Mouse (Mus musculus) ES-E14 (cell line): ENCODE data around the gene Spin2d.
"Not testable (repeated sequence)": the region's sequence is repeated elsewhere in the genome, so short reads cannot be mapped to it uniquely, and the experiment has no call there.

Experiments used
- CHD2 ChIP-seq: IDR thresholded peaks from 2 replicates; pipeline ENCODE4 v1.6.1; 2014; ENCODE audit warnings: mild to moderate bottlenecking, low read depth, low read length, inconsistent platforms
- HCFC1 ChIP-seq: IDR thresholded peaks from 2 replicates; pipeline ENCODE4 v1.6.1; 2012; ENCODE audit warnings: low read length, inconsistent platforms, borderline replicate concordance; ENCODE audit not compliant: insufficient read depth
- MAFK ChIP-seq: IDR thresholded peaks from 2 replicates; pipeline ENCODE4 v1.6.1; 2014; ENCODE audit warnings: mild to moderate bottlenecking, low read depth, low read length, inconsistent platforms; ENCODE audit not compliant: insufficient read depth
- ZNF384 ChIP-seq: IDR thresholded peaks from 2 replicates; pipeline ENCODE4 v1.6.1; 2012; ENCODE audit warnings: low read depth, low read length, inconsistent platforms

- not testable (repeated sequence) for TF ChIP-seq HCFC1, MAFK, ZNF384, CHD2
Measured at GRCm38 (mm10) chrX:73213819-73214564, 37.2 kb upstream of the Spin2d start, which contains the start of gene Xlr4b.
